Mouse (Mus musculus): ENCODE data around the gene Nes.

The Nes gene

GRCm38 (mm10) chr3:87970939-87971488, at the start of gene Nes:
TSS of gene Nes (plus strand) at chr3:87971078.
- no peak for DNase-seq (ENCODE audit: low read depth)

- no peak for DNase-seq (ENCODE audit: low read depth)
Measured at GRCm38 (mm10) chr3:87924996-87925395, 45.9 kb upstream of the Nes start.

- no peak for DNase-seq (ENCODE audit: low read depth)
Measured at GRCm38 (mm10) chr3:87927452-87927851, 43.4 kb upstream of the Nes start.

GRCm38 (mm10) chr3:87929341-87930077, 41.4 kb upstream of the Nes start:
- DNase-seq (ENCODE audit: low read depth), result no peak

- peak; percentile 94 for DNase-seq (ENCODE audit: low read depth)
Measured at GRCm38 (mm10) chr3:87930078-87930795, 40.6 kb upstream of the Nes start, which contains the start of the genes Isg20l2 and Rrnad1. TSS of gene Isg20l2 (plus strand) at chr3:87930314. TSS of gene Rrnad1 (minus strand) at chr3:87930717.

- no peak for DNase-seq (ENCODE audit: low read depth)
Measured at GRCm38 (mm10) chr3:87934026-87934425, 36.9 kb upstream of the Nes start.

- no peak for DNase-seq (ENCODE audit: low read depth)
Measured at GRCm38 (mm10) chr3:87934501-87934900, 36.4 kb upstream of the Nes start.

GRCm38 (mm10) chr3:87935201-87935600, 35.7 kb upstream of the Nes start:
- DNase-seq (ENCODE audit: low read depth), result no peak

- DNase-seq (ENCODE audit: low read depth), result peak; percentile 52
Measured at GRCm38 (mm10) chr3:87935776-87936175, 35.1 kb upstream of the Nes start.

- DNase-seq (ENCODE audit: low read depth), result no peak
Measured at GRCm38 (mm10) chr3:87940611-87941010, 30.3 kb upstream of the Nes start.

GRCm38 (mm10) chr3:87942471-87942870, 28.4 kb upstream of the Nes start:
- DNase-seq (ENCODE audit: low read depth), result no peak

GRCm38 (mm10) chr3:87943586-87943985, 27.3 kb upstream of the Nes start:
- DNase-seq (ENCODE audit: low read depth), result no peak

- no peak for DNase-seq (ENCODE audit: low read depth)
Measured at GRCm38 (mm10) chr3:87944838-87945600, 25.9 kb upstream of the Nes start.

GRCm38 (mm10) chr3:87945781-87946540, 24.9 kb upstream of the Nes start:
- DNase-seq (ENCODE audit: low read depth), result no peak

GRCm38 (mm10) chr3:87946541-87946860, 24.4 kb upstream of the Nes start:
- DNase-seq (ENCODE audit: low read depth), result no peak

- no peak for DNase-seq (ENCODE audit: low read depth)
Measured at GRCm38 (mm10) chr3:87947056-87947810, 23.6 kb upstream of the Nes start.

GRCm38 (mm10) chr3:87947811-87948199, 23.1 kb upstream of the Nes start:
- DNase-seq (ENCODE audit: low read depth), result no peak

GRCm38 (mm10) chr3:87948378-87949265, 22.3 kb upstream of the Nes start, which contains the start of gene Crabp2:
TSS of gene Crabp2 (plus strand) at chr3:87948666.
- no peak for DNase-seq (ENCODE audit: low read depth)

GRCm38 (mm10) chr3:87949266-87949954, 21.5 kb upstream of the Nes start:
- DNase-seq (ENCODE audit: low read depth), result no peak
